Mouse (Mus musculus) G1E (cell line): ENCODE results near the gene Map1lc3a. TPM values are rescaled to one million over a fixed set of nuclear protein-coding genes. Genes with fewer than 3 reads are reported as not detected.

Experiments
- ATAC-seq: 2 replicates; pipeline ENCODE4 v1.8.0; 2016; ENCODE audit warnings: mild to moderate bottlenecking; ENCODE audit not compliant: insufficient number of reproducible peaks, poor library complexity, low FRiP score, severe bottlenecking; ENCODE audit errors: extremely low read depth
- DNase-seq: peaks from one replicate; pipeline ENCODE4 v3.0.0; 2012; ENCODE audit warnings: low spot score
- H3K27me3 ChIP-seq: 2 replicates; pipeline ENCODE4 v1.6.1; 2012; ENCODE audit warnings: mild to moderate bottlenecking, low read length, inconsistent platforms; ENCODE audit not compliant: insufficient read depth
- H3K36me3 ChIP-seq: replicated peaks from 2 replicates; pipeline ENCODE3; 2012; ENCODE audit warnings: mild to moderate bottlenecking, inconsistent platforms
- H3K4me1 ChIP-seq: 2 replicates; pipeline ENCODE4 v1.6.1; 2012; ENCODE audit warnings: low read depth, low read length, inconsistent platforms, mixed read lengths; ENCODE audit not compliant: insufficient read depth
- H3K4me3 ChIP-seq: 2 replicates; pipeline ENCODE4 v1.5.1; 2012; ENCODE audit warnings: low read depth, mild to moderate bottlenecking, inconsistent platforms, low read length, moderate library complexity, mixed read lengths
- H3K9me3 ChIP-seq: replicated peaks from 2 replicates; pipeline ENCODE4 v1.6.1; 2012; ENCODE audit warnings: inconsistent platforms
- CTCF ChIP-seq: IDR thresholded peaks from 2 replicates; pipeline ENCODE4 v1.5.1; 2012; ENCODE audit warnings: low read depth, low read length, inconsistent platforms, mixed read lengths
- GATA1 ChIP-seq: IDR thresholded peaks from 2 replicates; pipeline ENCODE4 v1.6.1; 2012; ENCODE audit warnings: borderline replicate concordance, low read length, inconsistent platforms, mixed read lengths
- GATA2 ChIP-seq: IDR thresholded peaks from 2 replicates; pipeline ENCODE4 v1.6.1; 2012; ENCODE audit warnings: low read depth, low read length, inconsistent platforms, borderline replicate concordance
- POLR2AphosphoS5 ChIP-seq: IDR thresholded peaks from 2 replicates; pipeline ENCODE4 v1.6.1; 2012; ENCODE audit warnings: low read depth, low read length, inconsistent platforms; ENCODE audit not compliant: insufficient replicate concordance
- TAL1 ChIP-seq: conservative IDR thresholded peaks from 2 replicates; pipeline ENCODE4 v1.6.1; 2012; ENCODE audit warnings: low read depth, low read length, inconsistent platforms, mixed read lengths
- polyA plus RNA-seq: library from polyadenylated mRNA; stranded (reverse); fragments of >175 nt; gene quantifications from 2 replicates; pipeline ENCODE4 v1.2.3, GENCODE M21; 2012
- total RNA-seq, 2 experiments: library from RNA; stranded (forward) in 1 of 2; stranded (reverse) in 1 of 2; fragments of 200-1000 nt in 1 of 2; fragments of >200 nt in 1 of 2; fragmentation: Nextera tagmentation in 1 of 2; gene quantifications; 2 replicates each; pipeline ENCODE4 v1.2.3; 2014 to 2017

Gene Map1lc3a
- total and polyA plus RNA-seq, 3 experiments: 2.3 to 7.1 TPM; not detected in 1

- DNase-seq (no peak), ATAC-seq (no peak)
- H3K4me3 ChIP-seq: no peak overlapping the region
- TF ChIP-seq GATA1 (no peak), POLR2AphosphoS5 (no peak), CTCF (no peak), GATA2 (no peak), TAL1 (no peak)
- H3K36me3 ChIP-seq: peaks cover 74% of the 10 kb centered on the region
- H3K9me3 ChIP-seq: no peaks in the 10 kb centered on the region
- H3K27me3 ChIP-seq: peaks cover 3% of the 10 kb centered on the region; the same call in 1 of the 2 replicates
- peaks cover 15% of the 10 kb centered on the region for H3K4me1 ChIP-seq
Measured at GRCm38 (mm10) chr2:155280116-155280515, 4.0 kb downstream of the Map1lc3a start.

- H3K4me3 ChIP-seq: no peak overlapping the region
- DNase-seq (no peak), ATAC-seq (no peak)
- TF ChIP-seq TAL1 (no peak), CTCF (no peak), GATA2 (no peak), GATA1 (no peak), POLR2AphosphoS5 (no peak)
- H3K9me3 ChIP-seq: no peaks in the 10 kb centered on the region
- H3K27me3 ChIP-seq: no peaks in the 10 kb centered on the region
- peaks cover 78% of the 10 kb centered on the region for H3K36me3 ChIP-seq
- H3K4me1 ChIP-seq: no peaks in the 10 kb centered on the region
Measured at GRCm38 (mm10) chr2:155283793-155284192, 7.7 kb downstream of the Map1lc3a start.

GRCm38 (mm10) chr2:155284647-155285046 is 8.6 kb downstream of the Map1lc3a start:
- H3K4me3 ChIP-seq: no peak overlapping the region
- no peak for ATAC-seq
- H3K9me3 ChIP-seq: no peaks in the 10 kb centered on the region
- no peaks in the 10 kb centered on the region for H3K27me3 ChIP-seq
- TF ChIP-seq GATA2: no peak
- TF ChIP-seq GATA1: no peak
- no peak for TF ChIP-seq CTCF
- no peak for TF ChIP-seq TAL1
- no peak for TF ChIP-seq POLR2AphosphoS5
- H3K4me1 ChIP-seq: no peaks in the 10 kb centered on the region
- DNase-seq: no peak
- H3K36me3 ChIP-seq: peaks cover 72% of the 10 kb centered on the region

GRCm38 (mm10) chr2:155285744-155286143 is 9.6 kb downstream of the Map1lc3a start:
- H3K4me3 ChIP-seq: no peak overlapping the region
- DNase-seq (no peak), ATAC-seq (no peak)
- no peaks in the 10 kb centered on the region for H3K4me1 ChIP-seq
- H3K36me3 ChIP-seq: peaks cover 73% of the 10 kb centered on the region
- no peak for TF ChIP-seq CTCF
- TF ChIP-seq TAL1: no peak
- no peaks in the 10 kb centered on the region for H3K27me3 ChIP-seq
- no peaks in the 10 kb centered on the region for H3K9me3 ChIP-seq

- Histone ChIP-seq H3K4me1 (no peaks in the 10 kb centered on the region), H3K4me3 (no peak overlapping the region), H3K9me3 (no peaks in the 10 kb centered on the region), H3K27me3 (no peaks in the 10 kb centered on the region), H3K36me3 (peaks cover 77% of the 10 kb centered on the region)
- DNase-seq (no peak), ATAC-seq (no peak)
- TF ChIP-seq GATA1 (no peak), CTCF (no peak), GATA2 (no peak), TAL1 (no peak), POLR2AphosphoS5 (no peak)
Measured at GRCm38 (mm10) chr2:155287456-155288250, 11.6 kb downstream of the Map1lc3a start.

- Histone ChIP-seq H3K9me3 (no peaks in the 10 kb centered on the region), H3K4me3 (no peak overlapping the region), H3K36me3 (peaks cover 72% of the 10 kb centered on the region), H3K4me1 (no peaks in the 10 kb centered on the region), H3K27me3 (no peaks in the 10 kb centered on the region)
- DNase-seq (no peak), ATAC-seq (no peak)
- TF ChIP-seq GATA1: no peak
- no peak for TF ChIP-seq POLR2AphosphoS5
- TF ChIP-seq CTCF: no peak
- TF ChIP-seq TAL1: no peak
- no peak for TF ChIP-seq GATA2
Measured at GRCm38 (mm10) chr2:155290066-155290465, 14.0 kb downstream of the Map1lc3a start.
